Mouse (Mus musculus) hindbrain, embryonic 15.5 days (tissue): ENCODE results near the gene Cd200. TPM values are rescaled to one million over a fixed set of nuclear protein-coding genes. Genes with fewer than 3 reads are reported as not detected.
"Not testable (repeated sequence)": the region's sequence is repeated elsewhere in the genome, so short reads cannot be mapped to it uniquely, and the experiment has no call there.

ENCODE experiments used
- ATAC-seq: fragments of 200-750 bp; cut with Nextera tagmentation; 2 replicates; pipeline ENCODE4 v1.8.0; 2017; ENCODE audit warnings: low read depth, moderate number of reproducible peaks, moderate TSS enrichment; ENCODE audit not compliant: low FRiP score
- H3K27ac ChIP-seq: fragments of 300-500 bp; sonication (generic); replicated peaks from 2 replicates; pipeline ENCODE4 v1.5.1; 2015; ENCODE audit warnings: mild to moderate bottlenecking, inconsistent platforms
- H3K27me3 ChIP-seq: fragments of 300-500 bp; sonication (generic); 2 replicates; pipeline ENCODE4 v1.6.1; 2015; ENCODE audit warnings: control low read depth, inconsistent platforms
- H3K36me3 ChIP-seq: fragments of 300-500 bp; sonication (generic); 2 replicates; pipeline ENCODE4 v1.6.1; 2015; ENCODE audit warnings: control low read depth, inconsistent platforms
- H3K4me1 ChIP-seq: fragments of 300-500 bp; sonication (generic); replicated peaks from 2 replicates; pipeline ENCODE4 v1.6.1; 2015; ENCODE audit warnings: control low read depth, inconsistent platforms
- H3K4me2 ChIP-seq: fragments of 300-500 bp; sonication (generic); 2 replicates; pipeline ENCODE4 v1.6.1; 2015; ENCODE audit warnings: moderate library complexity, mild to moderate bottlenecking, inconsistent platforms
- H3K4me3 ChIP-seq: fragments of 300-500 bp; sonication (generic); 2 replicates; pipeline ENCODE4 v1.5.1; 2015; ENCODE audit warnings: mild to moderate bottlenecking, inconsistent platforms
- H3K9ac ChIP-seq: fragments of 300-500 bp; sonication (generic); 2 replicates; pipeline ENCODE4 v1.6.1; 2015; ENCODE audit warnings: inconsistent platforms
- H3K9me3 ChIP-seq: fragments of 300-500 bp; sonication (generic); 2 replicates; pipeline ENCODE4 v1.6.1; 2016; ENCODE audit warnings: control low read depth, inconsistent platforms
- WGBS: fragments of 180-500 bp; shearing (Covaris S2); methylation state at CpG from one replicate; pipeline ENCODE4 v1.1.7; 2015; 5-methylcytosine and 5-hydroxymethylcytosine counted together
- polyA plus RNA-seq: library from polyadenylated mRNA; unstranded; fragments of >200 nt; fragmentation: Nextera tagmentation; extraction: Ambion mirVana; gene quantifications from 2 replicates; pipeline ENCODE4 v1.2.1, GENCODE M21; 2015

The Cd200 gene
- polyA plus RNA-seq, 1 experiment from 2014 or later, result 346 TPM

DNA sequence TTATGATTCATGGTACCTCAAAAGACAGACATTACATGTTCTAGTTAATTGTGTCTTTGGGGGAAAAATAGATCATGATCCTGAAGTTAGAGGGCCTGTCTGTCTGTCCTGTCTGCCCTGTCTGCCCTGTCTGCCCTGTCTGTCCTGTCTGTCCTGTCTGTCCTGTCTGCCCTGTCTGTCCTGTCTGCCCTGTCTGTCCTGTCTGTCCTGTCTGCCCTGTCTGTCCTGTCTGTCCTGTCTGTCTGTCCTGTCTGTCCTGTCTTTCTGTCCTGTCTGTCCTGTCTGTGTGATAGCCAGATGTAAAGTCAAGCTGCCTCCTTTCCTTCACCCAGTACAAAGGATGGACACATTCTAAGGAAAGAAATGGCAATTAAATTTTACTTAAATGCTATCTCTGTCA lies 56.0 kb downstream of the Cd200 start:
- Histone ChIP-seq H3K36me3 (no peaks in the 10 kb centered on the region), H3K27ac (no peak overlapping the region), H3K4me2 (no peak overlapping the region), H3K4me1 (no peaks in the 10 kb centered on the region), H3K4me3 (no peak overlapping the region), H3K9ac (no peak overlapping the region), H3K9me3 (no peaks in the 10 kb centered on the region), H3K27me3 (no peaks in the 10 kb centered on the region)
- peak; percentile 85 for ATAC-seq

DNA sequence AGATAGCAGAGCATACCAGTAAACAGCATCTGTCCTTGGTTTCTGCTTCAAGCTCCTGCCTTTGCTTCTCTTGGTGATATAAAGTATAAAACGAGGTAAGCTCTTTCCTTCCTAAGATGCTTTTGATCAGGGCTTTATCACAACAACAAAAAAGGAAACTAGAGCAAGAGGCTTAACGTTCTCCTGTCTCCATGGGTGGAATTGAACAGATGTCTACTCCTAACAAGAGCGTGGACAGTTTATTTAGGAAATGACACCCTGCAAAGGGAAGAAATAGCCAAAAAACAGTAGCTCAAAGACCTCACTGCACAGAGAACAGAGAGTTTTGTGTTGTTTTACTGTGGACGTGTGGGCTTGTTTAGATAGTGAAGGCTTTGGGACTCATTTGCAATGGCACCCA lies 58.1 kb downstream of the Cd200 start:
- 74% methylated on average over 4 of the region's 4 CpGs for WGBS
- Histone ChIP-seq H3K4me3 (no peak overlapping the region), H3K36me3 (no peaks in the 10 kb centered on the region), H3K27me3 (no peaks in the 10 kb centered on the region), H3K9me3 (no peaks in the 10 kb centered on the region), H3K27ac (no peak overlapping the region), H3K4me2 (no peak overlapping the region), H3K4me1 (no peaks in the 10 kb centered on the region), H3K9ac (no peak overlapping the region)
- ATAC-seq, result no peak

DNA sequence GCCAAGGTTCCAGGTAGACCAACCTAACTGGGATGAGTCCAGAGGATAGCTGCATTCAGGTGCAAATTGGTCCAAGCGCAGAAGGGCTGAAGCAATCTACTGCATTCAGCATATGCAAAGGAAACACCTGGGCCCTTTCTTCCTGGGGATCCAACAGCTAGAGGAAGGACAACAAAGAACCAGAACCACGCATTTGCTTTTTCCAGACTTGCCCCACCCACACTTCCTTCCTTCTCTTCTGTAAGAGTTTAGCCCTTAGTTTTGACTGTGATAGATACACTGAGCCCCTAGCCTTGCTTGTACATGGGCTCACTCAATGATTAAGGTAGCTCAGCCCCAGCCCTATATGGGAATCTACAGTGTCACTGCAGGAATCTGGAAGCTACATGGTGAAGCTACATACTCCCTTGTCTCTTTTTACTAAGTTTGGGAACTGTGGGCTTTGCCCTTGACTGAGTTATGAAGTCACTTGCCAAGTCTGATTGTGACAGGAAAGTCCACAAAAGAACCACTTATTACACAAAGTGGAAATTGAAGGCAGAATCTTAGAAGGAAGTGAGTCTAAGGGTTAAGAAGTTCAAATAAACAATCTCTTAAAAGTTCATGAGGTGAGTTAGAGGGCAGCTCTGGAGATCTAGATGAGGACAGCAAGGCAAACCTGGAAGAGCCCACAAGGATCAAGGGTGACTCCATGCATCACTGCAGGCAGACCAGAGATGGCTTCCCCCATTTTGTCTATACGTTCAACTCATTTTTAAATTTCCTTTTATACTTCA lies 59.1 kb downstream of the Cd200 start:
- Histone ChIP-seq H3K9ac (no peak overlapping the region), H3K4me2 (no peak overlapping the region), H3K4me1 (no peaks in the 10 kb centered on the region), H3K36me3 (no peaks in the 10 kb centered on the region), H3K9me3 (no peaks in the 10 kb centered on the region), H3K27me3 (no peaks in the 10 kb centered on the region), H3K4me3 (no peak overlapping the region), H3K27ac (no peak overlapping the region)
- ATAC-seq, result no peak
- WGBS, result 78% methylated on average over 3 of the region's 3 CpGs

DNA sequence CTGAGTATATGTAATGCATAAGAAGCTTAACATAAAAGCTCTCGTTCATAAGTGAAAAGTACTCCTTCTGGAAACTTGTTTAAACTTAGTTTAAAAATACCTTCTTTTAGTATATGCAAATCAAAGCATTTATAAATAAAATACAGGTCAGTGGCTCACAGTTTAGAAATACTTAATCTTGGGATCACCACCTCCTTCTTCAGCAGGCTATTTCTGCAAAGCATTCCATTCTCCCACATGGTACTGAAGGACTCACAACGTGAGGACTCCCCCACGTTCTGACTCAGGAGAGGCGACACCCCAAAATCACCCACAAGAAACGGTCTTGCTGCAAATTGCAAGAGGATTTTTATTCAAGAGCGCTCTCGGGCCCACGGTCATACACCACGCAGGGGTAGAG lies 60.6 kb downstream of the Cd200 start:
- H3K4me2 ChIP-seq, result not testable (repeated sequence)

DNA sequence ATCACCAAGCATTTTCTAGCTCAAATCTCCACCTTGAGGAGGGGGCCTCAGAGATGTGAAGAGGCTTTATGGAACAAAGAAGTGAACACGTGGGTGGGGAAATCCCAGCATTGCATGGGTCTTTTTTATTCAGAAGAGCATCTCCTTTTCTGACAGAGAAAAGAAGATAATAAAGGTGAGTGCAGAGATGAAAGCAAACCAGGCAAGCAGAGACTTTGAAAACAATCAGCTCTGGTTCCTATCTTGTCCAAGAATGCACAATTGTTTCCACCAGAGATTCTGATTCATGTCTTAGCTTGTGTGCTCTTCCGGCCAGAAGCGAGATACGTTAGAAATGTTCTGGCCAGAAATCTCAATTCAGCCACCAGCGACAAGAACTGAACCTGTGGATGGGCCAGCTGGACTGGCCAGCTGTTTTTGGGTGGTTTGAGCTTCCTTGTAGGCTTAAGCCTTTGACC lies 61.9 kb downstream of the Cd200 start:
- WGBS, result 89% methylated on average over 5 of the region's 5 CpGs
- no peak for ATAC-seq
- Histone ChIP-seq H3K4me1 (no peaks in the 10 kb centered on the region), H3K27me3 (no peaks in the 10 kb centered on the region), H3K4me3 (no peak overlapping the region), H3K4me2 (no peak overlapping the region), H3K9me3 (no peaks in the 10 kb centered on the region), H3K9ac (no peak overlapping the region), H3K27ac (no peak overlapping the region), H3K36me3 (no peaks in the 10 kb centered on the region)

More for the DNA sequence above, 60.6 kb downstream of the Cd200 start:
- H3K4me3 ChIP-seq, H3K9ac ChIP-seq, ATAC-seq, H3K27me3 ChIP-seq, H3K27ac ChIP-seq, H3K9me3 ChIP-seq, H3K36me3 ChIP-seq, H3K4me1 ChIP-seq: not testable (repeated sequence)
- WGBS, result 90% methylated on average over 9 of the region's 9 CpGs

DNA sequence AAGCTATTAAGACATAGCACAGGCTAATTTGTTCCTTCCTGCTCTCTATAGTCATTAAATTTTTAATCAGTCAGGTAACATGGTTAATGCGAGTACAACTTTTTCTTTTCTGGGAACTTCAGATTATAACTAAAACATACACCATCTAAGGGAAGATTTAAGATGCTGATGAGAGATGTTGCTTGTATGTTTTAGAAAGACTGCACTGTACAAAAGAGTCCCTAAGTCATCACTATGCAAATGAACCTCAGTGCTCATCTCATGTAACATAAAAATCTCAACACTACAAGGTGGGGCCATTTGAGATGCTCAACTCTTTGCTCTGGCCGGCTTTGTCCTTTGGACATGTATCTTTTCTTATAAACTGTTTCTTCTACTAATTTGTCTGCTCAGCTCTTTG lies 62.5 kb downstream of the Cd200 start:
- no peak overlapping the region for H3K9ac ChIP-seq
- no peak overlapping the region for H3K4me2 ChIP-seq
- no peak overlapping the region for H3K27ac ChIP-seq
- H3K9me3 ChIP-seq, result no peaks in the 10 kb centered on the region
- no peaks in the 10 kb centered on the region for H3K36me3 ChIP-seq
- 92% methylated on average over 2 of the region's 2 CpGs for WGBS
- no peak overlapping the region for H3K4me3 ChIP-seq
- no peaks in the 10 kb centered on the region for H3K4me1 ChIP-seq
- no peak for ATAC-seq
- no peaks in the 10 kb centered on the region for H3K27me3 ChIP-seq

DNA sequence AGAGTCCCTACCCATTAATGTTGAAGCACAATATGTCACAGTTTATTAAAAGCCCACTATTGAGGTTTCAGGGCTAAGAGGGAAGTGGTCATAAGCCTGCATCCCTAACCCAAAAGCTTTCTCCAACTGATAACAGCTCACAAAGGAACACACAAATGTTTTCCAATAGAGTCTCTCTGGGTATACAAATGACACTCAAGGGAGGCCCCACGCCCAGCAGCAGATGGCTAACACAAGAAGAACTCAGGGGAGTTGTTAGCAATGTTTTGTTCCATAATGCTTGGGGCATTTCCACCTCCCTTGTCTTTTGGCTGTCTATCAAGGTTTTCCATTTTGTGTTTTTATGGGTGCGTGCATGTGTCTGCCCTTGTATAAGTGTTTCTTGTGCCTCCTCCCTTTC lies 64.0 kb downstream of the Cd200 start:
- ATAC-seq, result no peak
- no peaks in the 10 kb centered on the region for H3K27me3 ChIP-seq
- no peak overlapping the region for H3K9ac ChIP-seq
- no peak overlapping the region for H3K27ac ChIP-seq
- no peaks in the 10 kb centered on the region for H3K9me3 ChIP-seq
- H3K4me2 ChIP-seq, result no peak overlapping the region
- 41% methylated on average over 2 of the region's 2 CpGs for WGBS
- no peaks in the 10 kb centered on the region for H3K36me3 ChIP-seq
- H3K4me3 ChIP-seq, result no peak overlapping the region
- H3K4me1 ChIP-seq, result no peaks in the 10 kb centered on the region

DNA sequence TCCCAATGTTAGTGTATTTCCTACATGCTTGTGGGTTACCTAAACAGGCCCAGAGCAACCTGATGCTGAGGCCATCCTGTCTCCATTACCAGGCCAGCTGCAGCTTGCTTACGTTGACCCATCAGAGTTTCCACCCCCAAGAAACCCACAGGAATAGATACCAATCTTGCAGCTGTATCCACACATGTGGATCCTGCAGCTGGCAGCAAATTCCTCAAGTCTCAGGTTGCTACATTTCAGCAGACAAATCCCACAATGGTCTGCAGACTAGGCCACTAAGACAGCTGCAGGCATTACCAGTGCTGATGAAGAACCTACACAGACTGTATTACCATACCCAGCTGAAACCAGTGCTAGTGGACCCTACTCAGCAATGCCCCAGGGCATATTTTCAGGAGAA lies 72.4 kb downstream of the Cd200 start:
- Histone ChIP-seq H3K9me3 (no peaks in the 10 kb centered on the region), H3K9ac (no peak overlapping the region), H3K4me2 (no peak overlapping the region), H3K27ac (no peak overlapping the region), H3K36me3 (no peaks in the 10 kb centered on the region), H3K27me3 (no peaks in the 10 kb centered on the region), H3K4me3 (no peak overlapping the region), H3K4me1 (no peaks in the 10 kb centered on the region)
- WGBS, result 90% methylated on average over 1 of the region's 1 CpGs
- no peak for ATAC-seq

DNA sequence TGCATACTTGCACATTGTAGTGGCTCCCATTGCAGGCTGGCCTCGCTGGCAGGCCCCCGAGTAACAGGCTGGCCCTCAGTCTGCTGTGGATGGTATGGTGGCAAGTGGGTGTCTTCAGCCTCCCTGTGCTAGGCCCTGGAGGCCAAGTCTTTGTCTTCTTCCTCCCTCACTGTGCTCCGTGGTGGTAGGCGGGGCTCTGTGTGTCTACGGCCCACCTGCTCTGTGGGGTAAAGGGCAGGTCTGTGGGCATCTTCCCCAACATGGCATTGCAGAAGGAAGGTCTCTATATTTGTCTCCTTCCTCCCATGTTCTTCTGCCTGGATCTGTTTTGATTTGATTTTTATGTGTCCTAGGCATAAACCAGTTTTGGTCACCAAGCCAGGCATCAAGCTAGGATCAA lies 74.0 kb downstream of the Cd200 start:
- no peak overlapping the region for H3K4me2 ChIP-seq
- no peaks in the 10 kb centered on the region for H3K4me1 ChIP-seq
- H3K27ac ChIP-seq, result no peak overlapping the region
- no peak for ATAC-seq
- WGBS, result 92% methylated on average over 5 of the region's 5 CpGs
- H3K9me3 ChIP-seq, result no peaks in the 10 kb centered on the region
- no peaks in the 10 kb centered on the region for H3K36me3 ChIP-seq
- no peak overlapping the region for H3K4me3 ChIP-seq
- H3K9ac ChIP-seq, result no peak overlapping the region
- H3K27me3 ChIP-seq, result no peaks in the 10 kb centered on the region

DNA sequence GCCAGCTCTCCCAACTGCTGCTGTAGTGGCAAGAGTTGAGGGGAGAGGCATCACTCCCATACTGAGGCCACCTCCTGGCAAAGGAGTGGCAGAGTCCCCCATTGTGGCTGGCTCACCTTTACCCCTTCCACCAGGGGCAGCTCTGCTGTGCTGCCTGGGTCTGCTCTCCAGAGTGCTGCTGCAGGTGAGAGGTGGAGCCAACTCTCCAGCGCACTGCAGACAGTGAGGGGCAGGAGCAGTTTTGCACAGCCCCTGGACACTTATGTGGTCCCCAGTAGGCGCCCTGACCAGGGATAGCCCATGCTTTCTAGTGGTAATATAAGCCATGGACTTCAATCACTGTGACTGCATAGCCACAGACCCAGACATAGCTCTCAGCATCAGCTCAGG lies 74.5 kb downstream of the Cd200 start:
- Histone ChIP-seq H3K4me3 (no peak overlapping the region), H3K9me3 (no peaks in the 10 kb centered on the region), H3K36me3 (no peaks in the 10 kb centered on the region), H3K27ac (no peak overlapping the region), H3K4me1 (no peaks in the 10 kb centered on the region), H3K4me2 (no peak overlapping the region), H3K27me3 (no peaks in the 10 kb centered on the region), H3K9ac (no peak overlapping the region)
- 84% methylated on average over 2 of the region's 2 CpGs for WGBS
- no peak for ATAC-seq

DNA sequence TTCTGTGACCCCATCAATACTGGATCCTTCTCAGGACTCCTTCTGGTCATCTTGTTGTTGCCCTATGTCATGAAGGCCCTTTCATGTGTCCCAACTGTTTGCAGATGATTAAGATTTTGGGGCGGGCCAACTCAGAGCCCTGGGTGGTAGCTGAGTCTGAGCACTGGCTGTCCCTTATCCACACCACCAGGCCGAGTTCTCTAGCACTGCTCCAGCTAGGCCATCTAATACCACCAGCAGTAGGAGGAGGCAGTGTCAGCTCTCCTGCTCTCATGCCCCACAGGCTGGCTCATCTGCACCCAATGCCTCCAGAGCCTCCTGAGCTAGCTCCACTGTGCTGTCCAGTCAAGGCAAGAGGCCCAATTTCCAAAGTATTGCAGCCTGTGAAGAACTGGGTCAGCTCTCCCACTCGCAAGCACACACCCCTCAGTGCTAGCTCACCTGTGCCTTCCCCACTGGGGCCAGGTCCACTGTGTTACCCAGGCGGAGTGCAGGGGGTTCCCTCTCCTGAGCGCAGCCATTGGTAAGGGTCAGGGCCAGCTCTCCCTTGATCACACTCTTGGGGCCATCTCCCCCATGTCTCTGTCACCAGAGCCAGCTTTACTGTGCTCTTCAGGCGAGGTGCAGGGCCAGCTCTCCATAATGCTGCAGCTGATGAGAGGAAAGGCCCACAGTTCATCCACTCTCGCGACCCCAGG lies 75.0 kb downstream of the Cd200 start:
- no peak for ATAC-seq
- WGBS, result 81% methylated on average over 8 of the region's 8 CpGs

DNA sequence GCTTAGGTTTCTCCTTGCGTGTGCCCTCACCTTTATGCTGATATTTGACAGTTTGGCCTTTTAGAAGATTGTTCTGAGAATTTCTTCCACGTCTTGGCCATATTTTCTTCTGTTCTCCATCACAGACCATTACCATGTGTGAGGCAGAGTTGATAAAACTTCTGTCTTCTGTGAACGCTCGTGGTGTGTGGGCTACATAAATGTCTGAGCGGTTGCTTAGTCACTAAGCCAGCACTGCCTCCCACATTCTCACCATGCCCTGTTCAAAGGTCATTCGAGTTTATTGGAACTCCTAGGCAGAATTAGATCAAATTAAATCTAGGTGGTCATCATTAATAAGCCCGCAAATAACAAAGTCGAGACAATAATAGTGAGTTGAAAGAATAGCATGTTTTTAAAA lies 76.3 kb downstream of the Cd200 start:
- no peaks in the 10 kb centered on the region for H3K27me3 ChIP-seq
- no peak for ATAC-seq

More for the DNA sequence above, 75.0 kb downstream of the Cd200 start:
- Histone ChIP-seq H3K9me3 (no peaks in the 10 kb centered on the region), H3K9ac (no peak overlapping the region), H3K27me3 (no peaks in the 10 kb centered on the region), H3K27ac (no peak overlapping the region), H3K4me1 (no peaks in the 10 kb centered on the region), H3K36me3 (no peaks in the 10 kb centered on the region), H3K4me3 (no peak overlapping the region), H3K4me2 (no peak overlapping the region)

More for the DNA sequence above, 76.3 kb downstream of the Cd200 start:
- H3K4me3 ChIP-seq, result no peak overlapping the region
- WGBS, result 74% methylated on average over 8 of the region's 8 CpGs
- no peaks in the 10 kb centered on the region for H3K4me1 ChIP-seq
- H3K27ac ChIP-seq, result no peak overlapping the region
- no peaks in the 10 kb centered on the region for H3K9me3 ChIP-seq
- no peaks in the 10 kb centered on the region for H3K36me3 ChIP-seq
- H3K9ac ChIP-seq, result no peak overlapping the region
- no peak overlapping the region for H3K4me2 ChIP-seq
